Mouse (Mus musculus) mouse trophoblast stem cell (cell line): ENCODE measurements around the gene Ndufaf8.

Experiments
- in situ Hi-C, 2 experiments: fragments of 300-500 bp; cut with MseI, MboI; formaldehyde crosslinking; loops; 2 replicates in 1 of 2; 3 replicates in 1 of 2; pipeline ENCODE4 v1.15.1; 2025

Ndufaf8 gene

DNA sequence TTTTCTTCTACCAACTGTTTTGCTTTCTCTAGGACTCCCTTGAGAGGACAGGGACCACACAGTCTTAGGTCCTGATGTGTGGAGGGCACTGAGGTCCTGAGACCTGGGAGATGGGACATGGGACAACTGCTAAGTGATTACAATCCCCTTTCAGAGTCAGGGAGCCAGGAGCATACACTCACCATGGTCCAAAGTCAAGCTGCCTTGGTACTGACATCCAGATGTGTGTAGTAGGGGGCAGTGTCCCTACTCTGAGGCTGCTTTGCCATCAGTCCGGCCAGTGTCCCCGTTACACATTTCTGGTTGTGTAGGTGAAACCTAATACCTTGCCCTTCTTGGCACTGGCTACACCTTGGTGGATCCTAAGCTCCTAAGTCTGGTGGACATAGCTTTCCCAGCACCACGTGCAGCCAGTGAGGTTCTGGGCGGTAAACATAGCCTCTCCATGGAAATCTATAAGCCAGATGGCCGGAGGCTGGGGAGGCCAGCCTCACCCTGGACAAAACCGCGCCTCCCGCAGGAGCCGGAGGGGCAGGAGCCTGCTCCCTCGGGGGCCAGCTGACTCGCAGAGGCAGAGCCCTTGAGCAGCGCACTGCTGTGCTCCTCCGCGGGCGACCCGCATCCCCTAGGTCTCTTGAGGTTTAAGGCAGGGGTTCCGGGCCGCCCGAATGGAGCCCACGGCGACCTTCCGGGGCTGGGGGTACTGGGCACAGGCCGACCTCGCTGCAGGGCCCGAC, 12.7 kb upstream of the Ndufaf8 start:
- in situ Hi-C loops: no loop called here

DNA sequence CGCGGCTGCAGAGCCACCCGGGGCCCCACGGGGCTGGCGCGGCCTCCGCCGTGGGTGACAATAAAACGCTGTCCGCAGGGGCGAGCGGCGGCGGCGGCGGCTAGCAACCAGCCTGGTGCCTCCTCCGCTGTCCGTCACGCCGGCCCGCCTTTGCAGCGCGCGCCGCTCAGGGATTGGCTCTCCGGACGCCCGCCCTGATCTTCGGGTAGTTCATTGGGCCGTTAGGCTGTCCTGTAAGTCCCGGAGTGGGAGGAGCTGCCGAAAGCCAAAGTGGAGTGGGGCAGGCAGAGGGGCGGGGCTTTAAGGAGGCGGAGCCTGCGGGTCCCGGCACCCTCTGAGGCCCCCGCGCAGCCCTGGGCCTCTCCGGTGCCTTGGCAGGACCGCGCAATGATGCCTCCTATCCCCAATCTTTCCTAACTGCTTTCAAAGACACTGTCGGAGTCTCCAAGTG, 12.0 kb upstream of the Ndufaf8 start, which contains the start of gene Cep131:
TSS of gene Cep131 (minus strand) at position 126 of the 451 bp plus-strand sequence.
- in situ Hi-C loops: no loop called here

DNA sequence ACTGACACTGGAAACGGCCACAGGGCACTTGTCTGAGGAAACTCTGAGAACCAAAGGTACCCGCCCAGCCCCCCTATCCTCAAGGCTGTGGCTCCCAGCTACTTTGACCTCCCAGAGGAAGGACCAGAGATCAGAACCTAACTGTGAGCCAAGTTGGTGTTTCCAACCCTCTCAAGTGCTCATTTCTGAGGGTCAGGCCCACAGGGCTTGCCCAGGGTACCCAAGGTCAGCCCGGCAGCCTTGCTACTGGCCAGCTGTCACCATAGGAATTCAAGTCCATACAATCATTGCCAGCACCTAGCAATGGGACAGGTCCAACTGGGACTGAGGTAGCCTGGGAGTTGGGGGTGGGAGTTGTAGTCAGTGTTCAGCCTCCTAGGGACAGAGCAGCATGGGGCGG, 8.1 kb upstream of the Ndufaf8 start:
- in situ Hi-C loops: no loop called here

DNA sequence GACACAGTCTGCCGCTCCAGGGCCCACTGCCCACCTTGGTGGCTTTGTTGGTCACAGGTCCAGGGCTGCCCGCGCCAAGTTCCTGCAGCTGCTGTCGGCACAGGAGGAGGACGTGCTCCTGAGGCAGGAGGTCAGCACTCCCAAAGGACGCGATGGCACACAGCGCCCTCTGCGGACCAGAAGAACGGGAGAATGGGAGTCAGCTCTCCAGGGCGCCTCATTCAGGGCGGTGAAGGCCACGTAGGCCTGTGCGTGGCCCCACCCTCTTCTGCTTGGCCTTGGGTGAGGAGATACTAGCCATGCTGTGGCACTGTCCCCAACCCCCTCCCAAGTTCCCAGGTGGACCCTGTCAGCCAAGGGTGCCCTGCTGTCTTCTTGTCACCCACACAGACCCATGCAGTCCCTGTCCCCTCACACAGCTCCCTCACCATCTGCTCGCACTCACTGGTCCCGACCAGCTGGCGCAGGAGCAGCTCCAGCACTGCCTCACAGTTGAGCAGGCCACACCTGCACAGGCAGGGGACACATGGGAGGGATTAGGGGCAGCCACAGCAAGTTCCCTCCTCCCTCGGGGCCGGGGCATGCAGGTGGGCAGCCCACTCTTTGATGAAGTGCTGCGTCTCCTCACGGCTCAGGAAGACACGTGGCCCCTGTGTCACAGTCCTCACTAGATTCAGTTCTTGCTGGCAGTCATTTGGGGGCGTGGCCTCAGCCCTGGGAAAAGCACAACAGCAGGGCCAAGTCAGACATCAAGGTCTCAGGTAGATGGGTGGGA, 5.7 kb upstream of the Ndufaf8 start:
- in situ Hi-C loops: no loop called here

DNA sequence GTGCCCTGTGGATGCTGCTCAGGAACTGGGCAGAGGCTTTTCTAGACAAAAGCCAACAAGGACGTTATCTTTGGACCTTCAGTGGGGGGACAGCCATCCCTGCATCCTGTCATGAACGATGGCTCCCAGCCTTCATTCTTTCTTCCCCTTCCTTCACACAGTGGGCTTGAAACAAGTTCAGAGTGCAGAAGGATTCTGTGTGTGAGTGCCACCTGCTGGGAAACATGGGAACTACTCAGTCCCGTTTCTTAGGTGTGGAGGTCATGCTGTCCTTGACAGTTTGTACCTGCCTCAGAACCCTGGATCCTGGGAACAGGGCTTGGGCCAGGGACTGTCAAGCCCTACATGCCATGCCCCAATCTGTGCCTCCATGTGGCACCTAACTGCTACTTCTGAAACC, 2.3 kb downstream of the Ndufaf8 start:
- in situ Hi-C loops: no loop called here

DNA sequence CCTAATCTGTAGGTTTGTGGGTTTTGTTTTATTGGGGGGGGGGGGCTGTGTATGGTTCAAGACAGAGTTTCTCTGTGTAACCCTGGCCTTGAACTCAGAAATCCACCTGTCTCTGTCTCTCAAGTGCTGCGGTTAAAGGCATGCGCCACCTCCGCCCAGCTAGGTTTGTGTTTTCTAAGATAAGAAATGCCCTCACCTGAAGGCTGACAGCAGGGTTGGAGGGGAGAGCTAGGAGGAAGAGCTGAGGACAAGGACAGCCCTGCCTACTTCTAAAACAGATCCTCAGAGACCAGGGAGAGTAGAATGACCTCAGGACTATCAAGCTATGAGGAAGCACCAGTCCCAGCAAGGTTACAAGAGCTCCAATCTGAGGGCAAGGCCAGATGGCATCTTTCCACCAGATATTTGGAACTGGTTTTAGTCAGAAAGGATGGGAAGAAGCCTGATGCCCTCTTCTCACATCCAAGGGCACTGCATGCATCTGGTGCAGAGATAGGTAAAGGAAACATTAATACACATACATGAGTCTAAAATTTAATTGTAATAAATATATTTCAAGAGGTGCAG, 4.8 kb downstream of the Ndufaf8 start:
- in situ Hi-C loops: no loop called here

DNA sequence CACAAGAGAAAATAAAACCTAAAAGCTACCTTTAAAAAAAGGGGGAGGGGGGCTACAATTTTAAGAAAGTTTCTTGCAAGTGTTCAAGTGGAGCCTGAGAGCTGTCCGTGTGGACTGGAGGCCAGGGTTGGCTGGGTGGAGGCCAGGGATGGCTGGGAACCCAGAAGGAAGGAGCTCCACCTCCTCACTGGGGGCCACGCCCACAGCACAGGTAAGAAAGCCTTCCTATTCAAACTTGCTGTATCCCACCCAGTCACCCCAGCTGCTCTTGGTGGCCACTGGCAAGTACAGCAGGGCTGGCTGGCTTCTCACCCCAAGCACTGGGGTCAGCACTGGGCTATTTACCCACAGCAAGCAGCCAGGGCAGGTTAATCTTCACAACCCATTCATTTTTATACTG, 8.3 kb downstream of the Ndufaf8 start:
- in situ Hi-C loops: no loop called here

DNA sequence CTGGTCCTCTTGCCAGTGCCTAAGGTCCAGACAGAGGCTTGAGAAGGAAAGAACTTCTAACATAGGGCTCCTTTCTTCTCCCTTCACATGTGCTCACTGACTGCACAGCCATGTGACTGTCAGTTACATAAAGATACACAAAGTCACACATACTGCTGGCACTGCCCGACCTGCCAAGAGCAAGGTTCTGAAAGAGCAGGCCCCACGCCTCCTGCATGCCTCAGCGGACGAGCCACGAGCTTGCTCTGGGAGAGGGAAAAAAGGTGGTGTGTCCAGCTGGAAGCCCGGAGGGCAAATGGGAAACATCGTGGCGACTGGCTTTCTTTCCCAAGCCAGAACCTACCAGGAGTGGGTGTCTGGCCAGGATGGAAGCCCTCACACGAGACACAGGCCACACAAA, 9.1 kb downstream of the Ndufaf8 start:
- in situ Hi-C loops: no loop called here

DNA sequence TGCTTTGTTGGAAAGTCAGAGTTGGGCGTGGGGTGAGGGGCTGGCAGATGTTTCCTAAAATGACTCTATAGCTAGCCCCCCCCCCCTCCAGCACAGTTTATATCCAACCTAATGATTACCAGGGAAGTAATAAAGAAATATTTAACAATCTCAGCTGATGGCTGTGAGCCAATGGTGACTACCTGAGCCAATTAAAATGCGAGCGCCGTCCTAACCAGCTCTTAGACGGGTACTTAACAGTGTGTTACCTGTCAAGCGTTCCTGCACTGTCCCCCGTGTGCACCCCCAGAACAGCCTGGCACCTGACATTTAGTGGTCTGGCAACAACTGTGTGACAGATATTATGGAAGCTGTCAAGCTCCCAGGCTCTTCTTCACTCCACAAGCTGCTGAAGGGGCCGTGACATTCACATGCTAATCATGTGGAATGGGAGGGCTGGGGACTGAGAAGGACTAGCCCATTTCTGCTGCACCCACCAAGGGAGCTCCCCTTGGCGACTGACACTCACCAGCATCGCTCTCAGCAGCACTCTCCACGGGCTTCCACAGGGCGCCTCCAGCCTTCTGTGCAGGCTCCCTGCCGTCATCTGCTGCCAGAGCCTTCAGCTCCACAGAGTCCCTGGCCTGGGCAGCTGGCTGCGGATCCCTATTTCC, 11.0 kb downstream of the Ndufaf8 start:
- in situ Hi-C loops: loop anchor here (5.0 kb wide), 2 partner anchors 98 to 103 kb away; no protein-coding TSS in a partner anchor

DNA sequence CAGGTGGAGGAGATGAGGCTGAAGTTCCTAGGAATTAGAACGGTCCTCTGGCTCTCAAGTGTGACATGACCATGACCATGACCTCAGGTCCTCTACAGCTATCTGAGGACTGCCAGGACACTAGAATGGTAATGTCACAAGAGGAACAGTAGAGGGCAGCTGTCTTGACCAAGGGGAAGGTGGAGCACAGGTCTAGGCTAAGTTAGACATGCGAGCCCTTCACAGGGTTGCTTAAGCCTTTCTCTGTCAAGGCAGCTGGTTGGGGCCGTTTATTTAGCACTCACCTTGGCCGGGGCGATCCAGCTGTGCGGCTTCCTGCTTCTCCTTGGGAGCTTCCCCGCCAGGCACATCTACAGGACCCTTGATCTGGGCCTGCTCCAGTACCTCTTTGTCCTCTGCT, 11.8 kb downstream of the Ndufaf8 start:
- in situ Hi-C loops: loop anchor here (5.0 kb wide), 2 partner anchors 97 to 102 kb away; no protein-coding TSS in a partner anchor

DNA sequence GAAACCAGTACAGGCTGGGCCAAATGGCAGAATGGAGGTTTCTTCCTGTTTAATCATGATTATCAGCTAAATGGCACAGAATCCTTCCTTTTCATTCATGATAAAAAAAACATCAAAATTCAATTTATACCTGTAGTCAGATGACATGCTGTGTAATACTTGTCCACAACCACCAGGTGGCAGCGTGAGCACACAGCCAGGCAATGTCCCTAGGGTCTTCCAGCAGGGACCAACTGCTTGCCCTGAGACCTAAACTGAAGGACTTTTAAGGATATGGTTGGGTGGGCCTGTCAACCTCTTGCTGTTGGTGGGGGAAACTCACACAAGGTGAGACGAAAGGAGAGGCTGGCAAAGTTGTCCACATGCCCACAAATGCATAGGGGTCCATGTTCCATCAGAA, 12.3 kb downstream of the Ndufaf8 start:
- in situ Hi-C loops: loop anchor here (5.0 kb wide), 2 partner anchors 96 to 101 kb away; no protein-coding TSS in a partner anchor

DNA sequence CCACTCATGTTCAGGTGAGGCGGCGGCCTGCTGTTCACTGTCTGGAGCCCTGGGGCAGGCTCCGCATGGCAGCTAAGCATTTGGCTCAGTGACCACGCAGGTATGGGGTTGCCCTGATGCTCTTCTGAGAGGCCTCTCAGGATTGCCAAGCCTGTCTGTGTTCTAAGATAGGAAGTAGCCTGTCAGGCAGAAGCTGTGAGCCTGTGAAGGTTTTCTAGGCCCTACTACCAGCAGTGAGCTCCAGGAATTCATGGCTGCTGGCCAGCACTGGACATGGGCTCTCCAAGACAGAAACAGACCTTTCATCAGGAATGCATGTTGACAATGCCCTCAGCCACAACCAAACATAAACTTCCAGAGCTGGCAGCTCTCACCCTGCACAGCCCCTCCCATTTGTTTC, 13.4 kb downstream of the Ndufaf8 start:
- in situ Hi-C loops: loop anchor here (5.0 kb wide), 2 partner anchors 95 to 100 kb away; no protein-coding TSS in a partner anchor

DNA sequence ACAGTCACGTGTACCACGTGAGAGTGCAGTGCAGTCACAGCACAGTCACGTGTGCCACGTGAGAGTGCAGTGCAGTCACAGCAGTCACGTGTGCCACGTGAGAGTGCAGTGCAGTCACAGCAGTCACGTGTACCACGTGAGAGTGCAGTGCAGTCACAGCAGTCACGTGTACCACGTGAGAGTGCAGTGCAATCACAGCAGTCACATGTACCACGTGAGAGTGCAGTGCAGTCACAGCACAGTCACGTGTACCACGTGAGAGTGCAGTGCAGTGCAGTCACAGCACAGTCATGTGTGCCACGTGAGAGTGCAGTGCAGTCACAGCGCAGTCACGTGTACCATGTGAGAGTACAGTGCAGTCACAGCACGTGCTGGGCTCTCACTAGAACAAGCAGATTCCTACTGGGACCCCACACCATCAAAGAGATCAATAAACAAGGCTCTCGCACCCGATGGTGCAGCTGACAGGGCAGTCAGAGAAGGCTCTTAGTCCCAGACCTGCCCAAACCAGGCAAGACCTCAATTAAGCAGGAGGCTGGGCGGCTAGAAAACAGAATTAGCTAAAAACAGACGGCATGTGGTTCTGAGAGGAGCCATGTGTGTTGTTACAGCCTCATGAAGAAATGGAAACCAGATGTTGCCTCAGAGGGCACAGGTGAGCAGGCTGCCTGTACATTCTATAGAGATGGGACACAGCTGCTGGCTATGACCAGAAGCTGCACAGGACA, 15.9 kb downstream of the Ndufaf8 start:
- in situ Hi-C loops: loop anchor here (5.0 kb wide), 2 partner anchors 93 to 98 kb away; no protein-coding TSS in a partner anchor

DNA sequence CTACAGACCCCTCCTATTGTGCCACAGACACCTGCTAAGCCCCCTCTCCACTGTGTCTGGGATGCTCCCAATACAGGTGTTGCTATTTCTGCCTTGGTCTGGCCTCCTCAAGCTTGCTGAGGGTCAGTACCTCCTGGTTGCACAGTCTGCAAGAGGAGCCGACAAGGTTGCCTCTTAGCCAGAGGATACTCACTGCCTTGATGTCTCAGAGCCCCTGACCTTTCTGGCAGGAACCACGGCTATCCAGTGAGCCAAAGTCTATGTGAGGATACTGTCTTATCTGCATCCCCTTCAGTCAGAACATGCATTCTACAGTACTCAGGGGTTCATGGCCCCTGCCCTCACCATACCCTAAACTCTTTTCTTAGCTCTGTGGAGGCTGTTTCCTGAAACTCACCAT, 18.9 kb downstream of the Ndufaf8 start:
- in situ Hi-C loops: no loop called here

DNA sequence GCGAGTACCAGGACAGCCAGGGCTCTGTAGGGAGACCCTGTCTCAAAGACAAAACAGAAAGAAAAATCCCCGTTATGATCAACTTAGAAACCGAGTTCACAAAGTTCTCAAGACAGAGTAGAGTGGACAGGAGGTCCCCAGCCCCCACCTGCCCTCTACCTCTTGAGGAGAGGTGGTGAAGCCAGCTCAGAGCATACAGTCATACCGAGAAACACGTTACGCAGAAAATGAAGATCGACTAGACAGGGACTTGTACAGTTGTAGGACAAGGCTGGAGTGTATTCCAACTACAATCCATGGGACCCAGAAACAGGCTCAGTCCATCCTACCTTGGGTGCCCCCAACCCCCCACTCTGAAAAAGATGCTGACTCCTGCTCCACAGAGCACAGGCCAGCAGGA, 20.4 kb downstream of the Ndufaf8 start:
- in situ Hi-C loops: no loop called here

DNA sequence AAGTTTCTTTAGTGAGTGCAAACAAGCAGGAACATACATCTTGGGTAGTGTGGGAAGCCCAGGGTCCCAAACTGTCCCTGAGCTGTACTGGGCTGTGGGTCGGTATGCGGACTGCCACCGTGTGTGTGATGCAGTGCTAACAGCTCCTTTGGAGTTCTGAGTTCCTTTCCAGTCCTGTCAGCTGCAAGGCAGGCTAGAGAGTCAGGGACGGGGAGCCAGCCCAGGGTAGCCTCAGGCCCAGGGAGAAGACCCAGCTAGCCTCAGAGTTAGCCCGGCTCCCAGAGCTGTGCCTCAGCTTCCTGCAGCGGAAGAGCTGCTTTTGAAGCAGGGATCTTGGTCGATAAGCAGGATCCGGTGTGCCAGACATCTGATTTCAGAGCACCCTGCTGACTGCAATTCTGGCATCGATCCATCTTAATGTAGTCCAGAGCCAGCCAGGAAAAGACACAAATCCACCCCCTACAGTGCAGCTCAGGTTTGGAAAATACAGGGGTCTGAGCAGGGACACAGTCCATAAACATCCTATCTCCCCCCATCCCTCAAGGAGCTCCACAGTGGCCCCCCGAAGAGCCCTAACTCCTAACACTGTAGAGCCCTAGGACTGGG, 21.3 kb downstream of the Ndufaf8 start:
- in situ Hi-C loops: no loop called here

DNA sequence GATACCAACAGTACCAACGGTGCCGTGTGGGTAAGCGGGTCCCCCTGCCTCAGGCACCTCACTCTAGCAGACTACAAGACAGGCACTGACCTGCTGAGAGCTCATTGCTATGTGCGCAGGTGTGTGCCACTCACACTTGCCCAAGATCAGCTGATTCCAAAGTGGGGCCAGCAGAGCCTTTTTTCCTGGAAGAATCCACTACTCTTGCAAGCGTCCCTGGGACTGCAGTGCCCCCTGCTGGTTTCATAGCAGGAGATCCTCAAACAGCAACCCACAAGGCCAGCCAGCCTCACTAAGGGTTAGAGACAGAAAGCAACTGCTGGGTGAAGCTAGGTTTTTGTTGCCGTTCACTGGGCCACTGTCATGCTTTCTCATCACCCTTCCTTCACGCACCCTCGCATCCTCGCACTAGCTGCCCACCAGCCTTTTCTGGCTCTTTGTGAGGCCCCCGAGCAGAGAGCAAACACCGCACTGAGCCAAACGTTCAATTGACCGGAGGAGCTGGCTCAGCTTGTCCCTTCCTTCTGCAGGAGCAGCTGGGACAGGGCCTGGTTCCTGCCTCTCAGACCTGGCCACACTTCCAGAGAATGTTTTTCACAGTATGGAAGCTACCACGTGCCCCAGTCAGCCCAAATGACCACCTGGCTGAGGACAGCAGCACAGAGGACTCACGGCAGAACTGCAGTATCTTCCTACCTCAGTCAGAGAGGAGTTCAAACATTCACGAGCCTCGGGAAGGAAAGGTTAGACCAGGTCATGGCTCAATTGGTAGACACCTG, 22.1 kb downstream of the Ndufaf8 start:
- in situ Hi-C loops: no loop called here

DNA sequence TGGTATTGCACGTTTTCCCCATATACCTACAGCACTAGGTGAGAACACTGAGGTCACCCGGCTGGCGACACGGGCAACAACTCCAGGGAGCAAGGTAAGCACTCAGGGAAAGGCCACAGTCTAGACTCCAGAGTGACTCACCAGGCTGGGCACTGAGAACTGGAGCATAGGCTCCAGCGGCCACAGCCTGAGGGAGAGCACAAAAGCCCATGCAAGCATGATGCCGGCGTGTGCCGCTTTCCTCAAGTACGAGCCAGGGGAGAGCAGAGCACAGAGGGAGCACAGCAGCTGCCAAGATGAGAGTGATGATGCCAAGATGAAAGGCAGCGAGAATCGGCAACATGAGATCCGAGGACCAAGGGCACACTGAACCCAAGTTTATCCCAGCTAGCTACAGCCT, 23.4 kb downstream of the Ndufaf8 start:
- in situ Hi-C loops: no loop called here

DNA sequence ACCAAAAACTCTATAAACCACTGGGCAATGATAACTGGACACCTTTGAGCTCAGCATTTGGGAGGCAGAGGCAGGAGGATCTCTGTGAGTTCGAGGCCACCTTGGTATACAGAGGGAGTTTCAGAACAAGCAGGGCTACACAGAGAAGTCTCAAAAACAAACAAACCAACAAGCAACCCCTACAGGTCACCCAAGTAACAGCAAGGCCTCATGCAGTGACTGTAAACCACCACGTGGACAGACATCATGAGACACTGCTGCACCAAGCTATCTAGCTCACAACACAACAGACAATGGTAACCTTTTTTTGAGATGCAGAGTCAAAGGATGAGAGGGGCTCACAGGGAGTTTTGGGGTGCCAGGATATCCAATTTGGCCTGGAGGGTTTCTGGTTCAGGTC, 28.1 kb downstream of the Ndufaf8 start:
- in situ Hi-C loops: no loop called here

DNA sequence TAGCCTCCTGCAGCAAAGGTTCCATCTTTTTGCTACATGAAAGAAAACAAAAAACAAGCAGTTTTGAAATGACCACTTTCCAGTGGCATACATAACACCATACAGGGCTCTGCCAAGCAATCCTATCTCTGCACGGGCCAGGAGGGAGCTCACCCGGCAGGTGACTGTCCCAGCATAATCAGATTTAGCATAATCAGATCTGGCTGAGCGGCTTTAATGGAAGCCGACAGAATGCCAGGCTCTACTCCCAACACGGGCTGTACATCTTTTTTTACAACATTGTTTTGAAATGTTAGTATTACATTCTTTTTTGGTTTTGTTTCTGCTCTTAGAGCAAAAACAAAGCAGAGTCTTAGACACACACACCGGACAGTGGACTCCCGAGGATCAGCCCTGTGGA, 30.6 kb downstream of the Ndufaf8 start:
- in situ Hi-C loops: no loop called here
